Mouse (Mus musculus) olfactory bulb, adult 2 months (tissue): ENCODE measurements around the gene Cfap20.

Source experiments
- CTCF ChIP-seq: fragments of 200-500 bp; IDR thresholded peaks from 2 replicates; pipeline ENCODE4 v1.5.1; 2012; ENCODE audit warnings: low read depth, mild to moderate bottlenecking, low read length, moderate library complexity; ENCODE audit not compliant: insufficient read depth
- POLR2A ChIP-seq: fragments of 200-500 bp; IDR thresholded peaks from 2 replicates; pipeline ENCODE4 v1.6.1; 2012; ENCODE audit warnings: mild to moderate bottlenecking, low read depth, low read length, moderate library complexity; ENCODE audit not compliant: insufficient read depth

GRCm38 (mm10) chr8:95447661-95448060, 13.0 kb upstream of the Cfap20 start:
- TF ChIP-seq CTCF (no peak), POLR2A (no peak)
